Mouse (Mus musculus) neural tube, embryonic 14.5 days (tissue): ENCODE measurements around the gene Btbd9. TPM values are rescaled to one million over a fixed set of nuclear protein-coding genes. Genes with fewer than 3 reads are reported as not detected.

ENCODE experiments used
- ATAC-seq: fragments of 200-750 bp; cut with Nextera tagmentation; 2 replicates; pipeline ENCODE4 v1.8.0; 2017; ENCODE audit warnings: low read depth, mild to moderate bottlenecking, moderate TSS enrichment, moderate library complexity
- H3K27ac ChIP-seq: fragments of 300-500 bp; sonication (generic); 2 replicates; pipeline ENCODE4 v1.5.1; 2014; ENCODE audit warnings: low read depth, mild to moderate bottlenecking, control low read depth, low read length, moderate library complexity, mixed read lengths
- H3K27me3 ChIP-seq: fragments of 300-500 bp; sonication (generic); 2 replicates; pipeline ENCODE4 v1.6.1; 2014; ENCODE audit warnings: low read length; ENCODE audit not compliant: control insufficient read depth, insufficient read depth
- H3K36me3 ChIP-seq: fragments of 300-500 bp; sonication (generic); 2 replicates; pipeline ENCODE4 v1.6.1; 2014; ENCODE audit warnings: low read length, mixed read lengths; ENCODE audit not compliant: control insufficient read depth, insufficient read depth
- H3K4me1 ChIP-seq: fragments of 300-500 bp; sonication (generic); 2 replicates; pipeline ENCODE4 v1.6.1; 2014; ENCODE audit warnings: low read length; ENCODE audit not compliant: control insufficient read depth, insufficient read depth
- H3K4me2 ChIP-seq: fragments of 300-500 bp; sonication (generic); 2 replicates; pipeline ENCODE4 v1.6.1; 2014; ENCODE audit warnings: mild to moderate bottlenecking, low read depth, low read length, control low read depth
- H3K4me3 ChIP-seq: fragments of 300-500 bp; sonication (generic); 2 replicates; pipeline ENCODE4 v1.5.1; 2014; ENCODE audit warnings: low read depth, low read length, control low read depth, mixed read lengths
- H3K9ac ChIP-seq: fragments of 300-500 bp; sonication (generic); replicated peaks from 2 replicates; pipeline ENCODE4 v1.6.1; 2014; ENCODE audit warnings: low read depth, mild to moderate bottlenecking, control low read depth, low read length, mixed read lengths
- H3K9me3 ChIP-seq: fragments of 300-500 bp; sonication (generic); 2 replicates; pipeline ENCODE4 v1.6.1; 2016; ENCODE audit warnings: low read length; ENCODE audit not compliant: control insufficient read depth
- WGBS: fragments of 180-500 bp; shearing (Covaris S2); extraction: QIAGEN DNeasy Blood & Tissue Kit; methylation state at CpG from one replicate; pipeline ENCODE4 v1.1.7; 2014; 5-methylcytosine and 5-hydroxymethylcytosine counted together
- polyA plus RNA-seq: library from polyadenylated mRNA; unstranded; fragments of >200 nt; fragmentation: Nextera tagmentation; extraction: Ambion mirVana; gene quantifications from 2 replicates; pipeline ENCODE4 v1.2.1, GENCODE M21; 2014

The Btbd9 gene
- polyA plus RNA-seq, 1 experiment from 2014 or later, result 130 TPM

- no peak for ATAC-seq
- Histone ChIP-seq H3K9me3 (no peaks in the 10 kb centered on the region), H3K27me3 (no peaks in the 10 kb centered on the region), H3K4me3 (no peak overlapping the region), H3K27ac (no peak overlapping the region), H3K4me2 (no peak overlapping the region), H3K4me1 (no peaks in the 10 kb centered on the region; the same call in 1 of the 2 replicates), H3K9ac (no peak overlapping the region), H3K36me3 (no peaks in the 10 kb centered on the region)
- 92% methylated on average over 3 of the region's 3 CpGs for WGBS
Measured at GRCm38 (mm10) chr17:30415693-30416092, 160.6 kb downstream of the Btbd9 start.

DNA sequence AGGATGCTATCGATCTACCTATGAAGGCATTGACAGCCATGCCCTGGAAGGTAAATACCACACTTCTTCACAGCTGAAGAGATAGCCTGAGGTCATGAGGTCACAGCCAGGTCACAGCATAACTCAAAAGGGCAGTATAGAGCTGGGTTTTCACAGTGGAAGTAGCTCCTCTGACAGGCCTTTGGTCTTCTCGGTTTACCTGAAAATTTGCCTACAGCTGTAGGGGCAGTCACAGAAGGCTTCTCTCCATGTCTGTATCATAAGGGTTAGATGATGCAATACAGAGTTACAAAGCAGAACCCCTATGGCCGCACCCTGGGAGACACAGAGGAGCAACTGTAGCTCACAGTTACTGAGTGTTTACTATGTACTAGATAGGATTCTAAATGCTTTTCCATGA is 163.3 kb downstream of the Btbd9 start:
- Histone ChIP-seq H3K9me3 (no peaks in the 10 kb centered on the region), H3K4me3 (no peak overlapping the region), H3K27me3 (no peaks in the 10 kb centered on the region), H3K4me1 (no peaks in the 10 kb centered on the region), H3K4me2 (no peak overlapping the region), H3K27ac (no peak overlapping the region), H3K9ac (no peak overlapping the region), H3K36me3 (no peaks in the 10 kb centered on the region)
- no peak for ATAC-seq
- 89% methylated on average over 3 of the region's 3 CpGs for WGBS

GRCm38 (mm10) chr17:30406002-30406401 is 170.3 kb downstream of the Btbd9 start:
- Histone ChIP-seq H3K4me3 (no peak overlapping the region), H3K36me3 (no peaks in the 10 kb centered on the region), H3K27ac (no peak overlapping the region), H3K27me3 (no peaks in the 10 kb centered on the region), H3K4me2 (no peak overlapping the region), H3K9ac (no peak overlapping the region), H3K4me1 (no peaks in the 10 kb centered on the region), H3K9me3 (no peaks in the 10 kb centered on the region)
- 95% methylated on average over 7 of the region's 7 CpGs for WGBS
- no peak for ATAC-seq

DNA sequence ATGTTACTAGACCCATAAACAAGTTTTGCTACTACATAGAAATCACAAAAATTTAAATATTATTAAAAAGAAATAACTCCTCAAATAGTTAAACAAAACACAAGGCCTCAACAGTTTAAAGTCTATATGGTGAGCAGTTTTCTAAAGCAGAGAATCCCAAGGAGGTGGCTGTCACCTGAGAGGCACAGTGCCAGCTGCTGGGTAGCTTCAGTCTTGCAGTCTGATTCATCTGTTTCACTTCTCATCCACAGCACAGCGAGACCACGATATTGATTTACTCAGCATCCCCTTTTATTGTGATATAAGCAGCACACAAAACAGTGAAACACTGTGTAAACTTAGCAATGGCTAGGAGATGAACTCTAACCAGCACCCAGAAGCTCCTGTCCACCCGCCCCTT is 173.4 kb downstream of the Btbd9 start:
- H3K4me2 ChIP-seq, result no peak overlapping the region
- no peaks in the 10 kb centered on the region for H3K4me1 ChIP-seq
- no peak overlapping the region for H3K9ac ChIP-seq
- no peaks in the 10 kb centered on the region for H3K9me3 ChIP-seq
- no peaks in the 10 kb centered on the region for H3K27me3 ChIP-seq
- no peak overlapping the region for H3K27ac ChIP-seq
- WGBS, result 89% methylated on average over 3 of the region's 3 CpGs
- H3K36me3 ChIP-seq, result no peaks in the 10 kb centered on the region
- no peak overlapping the region for H3K4me3 ChIP-seq
- ATAC-seq, result no peak

- no peaks in the 10 kb centered on the region for H3K9me3 ChIP-seq
- no peak for ATAC-seq
- H3K4me2 ChIP-seq, result no peak overlapping the region
- H3K4me1 ChIP-seq, result no peaks in the 10 kb centered on the region
- no peak overlapping the region for H3K4me3 ChIP-seq
- WGBS, result 85% methylated on average over 4 of the region's 4 CpGs
- H3K27ac ChIP-seq, result no peak overlapping the region
- H3K27me3 ChIP-seq, result no peaks in the 10 kb centered on the region
- H3K36me3 ChIP-seq, result no peaks in the 10 kb centered on the region
- no peak overlapping the region for H3K9ac ChIP-seq
Measured at GRCm38 (mm10) chr17:30395261-30395660, 181.0 kb downstream of the Btbd9 start.

DNA sequence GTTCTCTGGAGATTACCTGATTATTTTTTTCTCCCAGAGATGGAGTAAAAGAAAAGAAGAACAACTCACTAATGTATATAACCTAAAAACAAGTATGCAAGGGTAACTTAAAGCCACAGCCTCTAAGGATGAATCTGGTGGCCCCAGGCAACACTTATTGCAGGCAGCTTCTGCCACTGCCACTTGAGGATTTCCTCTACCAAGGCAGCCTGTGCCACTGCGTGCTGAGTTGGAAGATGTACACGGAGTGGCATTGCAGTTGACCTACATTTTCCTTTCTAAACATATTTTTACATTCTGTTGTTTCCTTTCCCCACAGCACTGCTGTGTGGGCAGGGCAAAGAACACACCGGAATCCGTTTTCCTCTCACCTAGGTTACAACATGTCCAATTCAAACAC is 184.3 kb downstream of the Btbd9 start:
- Histone ChIP-seq H3K9me3 (no peaks in the 10 kb centered on the region), H3K4me3 (no peak overlapping the region), H3K27me3 (no peaks in the 10 kb centered on the region), H3K4me1 (0 out of 2 replicates have a peak, but pooled peaks cover 4% of the 10 kb centered on the region), H3K27ac (no peak overlapping the region), H3K4me2 (no peak overlapping the region), H3K36me3 (no peaks in the 10 kb centered on the region), H3K9ac (no peak overlapping the region)
- ATAC-seq, result no peak
- WGBS, result 85% methylated on average over 4 of the region's 4 CpGs

GRCm38 (mm10) chr17:30391220-30391619 is 185.1 kb downstream of the Btbd9 start:
- Histone ChIP-seq H3K4me1 (0 out of 2 replicates have a peak, but pooled peaks cover 4% of the 10 kb centered on the region), H3K27ac (no peak overlapping the region), H3K4me3 (no peak overlapping the region), H3K4me2 (no peak overlapping the region), H3K36me3 (no peaks in the 10 kb centered on the region), H3K9ac (no peak overlapping the region), H3K27me3 (no peaks in the 10 kb centered on the region), H3K9me3 (no peaks in the 10 kb centered on the region)
- ATAC-seq, result no peak
- WGBS, result 87% methylated on average over 1 of the region's 1 CpGs

DNA sequence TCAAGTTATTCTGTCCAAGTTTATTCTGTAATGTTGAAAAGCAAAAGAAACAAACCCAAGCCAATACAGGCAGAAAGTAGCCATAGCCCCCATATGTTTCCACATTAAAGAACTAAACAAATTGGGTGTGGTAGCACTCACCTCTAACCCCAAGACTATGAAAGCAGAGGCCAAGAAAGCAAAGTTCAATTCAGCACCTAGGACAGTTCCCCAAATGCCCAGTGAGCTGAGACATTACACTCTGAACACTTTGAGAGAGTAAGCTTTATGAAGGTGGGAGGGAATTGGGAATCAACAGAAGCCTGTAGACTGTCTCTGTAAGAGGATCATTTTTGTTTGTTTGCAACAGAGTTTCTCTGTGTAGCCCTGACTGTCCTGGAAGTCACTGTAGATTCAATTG is 186.6 kb downstream of the Btbd9 start:
- 0 out of 2 replicates have a peak, but pooled peaks cover 4% of the 10 kb centered on the region for H3K4me1 ChIP-seq
- no peak overlapping the region for H3K9ac ChIP-seq
- H3K27me3 ChIP-seq, result no peaks in the 10 kb centered on the region
- H3K27ac ChIP-seq, result no peak overlapping the region
- no peaks in the 10 kb centered on the region for H3K36me3 ChIP-seq
- H3K4me2 ChIP-seq, result no peak overlapping the region
- ATAC-seq, result no peak
- no peaks in the 10 kb centered on the region for H3K9me3 ChIP-seq
- H3K4me3 ChIP-seq, result no peak overlapping the region

DNA sequence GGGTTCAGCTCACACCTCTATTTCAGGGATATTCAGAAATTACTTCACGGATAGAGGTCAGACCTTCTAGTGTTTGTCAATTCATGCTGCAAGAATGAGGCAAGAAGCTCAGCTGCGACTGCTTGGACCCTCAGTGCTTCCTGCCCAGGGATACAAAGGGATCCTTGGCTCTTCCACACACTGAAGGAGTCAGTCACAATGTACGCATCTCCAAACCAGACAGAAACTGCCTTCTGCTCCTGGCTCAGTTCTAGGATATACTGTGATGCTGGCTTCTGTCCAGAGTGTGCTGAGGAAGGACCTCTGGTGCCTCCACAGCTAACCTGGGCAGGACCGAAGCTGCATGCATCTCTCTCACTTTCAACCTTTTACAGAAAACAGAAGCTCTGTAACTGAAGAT is 187.5 kb downstream of the Btbd9 start:
- H3K27me3 ChIP-seq, result no peaks in the 10 kb centered on the region
- H3K36me3 ChIP-seq, result no peaks in the 10 kb centered on the region
- no peak overlapping the region; the same call in 1 of the 2 replicates for H3K27ac ChIP-seq
- 0 out of 2 replicates have a peak, but pooled peaks cover 4% of the 10 kb centered on the region for H3K4me1 ChIP-seq
- H3K9me3 ChIP-seq, result no peaks in the 10 kb centered on the region
- H3K4me3 ChIP-seq, result no peak overlapping the region
- no peak overlapping the region for H3K4me2 ChIP-seq
- no peak overlapping the region for H3K9ac ChIP-seq
- no peak for ATAC-seq
- 78% methylated on average over 4 of the region's 4 CpGs for WGBS
